Mouse (Mus musculus) heart, postnatal 0 days (tissue): ENCODE measurements around the gene Palm.

Experiments used
- CTCF ChIP-seq: IDR thresholded peaks from 2 replicates; pipeline ENCODE4 v1.5.1; 2016; ENCODE audit warnings: antibody characterized with exemption, control low read depth, low read depth
- EP300 ChIP-seq: IDR thresholded peaks from 2 replicates; pipeline ENCODE4 v1.6.1; 2016; ENCODE audit warnings: antibody characterized with exemption, low read depth

DNA sequence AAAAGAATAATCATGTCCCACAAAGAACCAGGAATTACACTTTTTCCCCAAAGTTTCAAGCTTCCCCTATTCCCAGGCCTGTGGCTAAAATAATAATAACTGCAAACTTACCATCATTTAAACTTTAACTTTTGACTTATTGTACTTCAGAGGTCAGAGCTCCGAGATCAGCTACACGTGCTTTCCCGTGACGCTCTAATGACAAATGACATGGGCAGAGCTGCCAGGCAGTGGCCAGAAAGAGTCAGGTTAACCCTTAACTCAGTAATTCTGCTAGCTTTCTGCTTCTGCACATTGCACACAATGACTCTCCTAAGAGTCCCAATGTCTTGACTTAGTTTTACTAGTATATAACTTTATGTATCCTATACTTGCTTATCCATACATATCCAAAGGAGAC lies 24.0 kb upstream of the Palm start:
- TF ChIP-seq CTCF (no peak), EP300 (no peak)
